Mouse (Mus musculus) yolk sac, embryonic 10.5 days (tissue): ENCODE data around the gene Stx3.

Experiments
- DNase-seq: peaks from one replicate; pipeline ENCODE4 v3.0.0-alpha.2; 2017; ENCODE audit warnings: low spot score

Gene Stx3

GRCm38 (mm10) chr19:11807822-11808221 lies 11.4 kb downstream of the Stx3 start:
- no peak for DNase-seq

DNA sequence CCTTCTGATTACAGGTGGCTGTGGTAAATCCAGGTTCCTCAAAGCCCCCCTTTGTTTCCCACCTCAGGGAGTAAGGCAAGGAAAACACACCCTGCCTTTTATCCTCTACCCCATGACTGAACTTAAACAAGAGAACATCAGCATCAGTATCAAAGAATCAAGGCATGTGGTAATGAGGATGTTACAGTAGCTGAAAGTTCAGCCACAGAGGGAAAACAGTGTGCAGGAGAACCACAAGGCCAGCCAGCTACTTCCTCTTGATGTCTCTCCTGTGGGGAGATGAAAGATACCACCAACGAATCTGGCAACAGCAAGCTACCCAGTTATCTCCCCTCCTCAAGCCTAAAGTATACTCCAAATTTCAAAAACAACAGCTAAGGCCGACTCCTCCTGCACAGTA lies 12.0 kb downstream of the Stx3 start:
- DNase-seq = no peak

DNA sequence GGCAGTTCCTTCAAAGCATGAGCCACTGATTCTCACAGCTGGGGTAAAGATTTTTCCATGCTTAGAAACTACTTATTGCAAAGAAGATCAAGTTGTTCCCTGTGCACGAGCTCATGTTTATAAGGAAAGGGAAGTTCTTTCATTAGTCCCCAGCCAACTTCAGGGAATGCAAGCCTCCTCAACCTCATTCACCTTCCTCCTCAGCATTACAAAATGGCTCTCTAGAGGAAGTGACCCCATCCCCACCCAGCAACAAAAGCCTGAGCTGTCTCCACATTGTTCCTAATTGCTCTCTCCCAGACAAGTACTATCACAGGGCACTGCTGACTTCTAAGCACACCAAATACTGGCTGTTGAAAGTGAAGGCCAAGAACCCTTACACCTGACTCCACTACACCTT lies 14.8 kb downstream of the Stx3 start:
- no peak for DNase-seq

DNA sequence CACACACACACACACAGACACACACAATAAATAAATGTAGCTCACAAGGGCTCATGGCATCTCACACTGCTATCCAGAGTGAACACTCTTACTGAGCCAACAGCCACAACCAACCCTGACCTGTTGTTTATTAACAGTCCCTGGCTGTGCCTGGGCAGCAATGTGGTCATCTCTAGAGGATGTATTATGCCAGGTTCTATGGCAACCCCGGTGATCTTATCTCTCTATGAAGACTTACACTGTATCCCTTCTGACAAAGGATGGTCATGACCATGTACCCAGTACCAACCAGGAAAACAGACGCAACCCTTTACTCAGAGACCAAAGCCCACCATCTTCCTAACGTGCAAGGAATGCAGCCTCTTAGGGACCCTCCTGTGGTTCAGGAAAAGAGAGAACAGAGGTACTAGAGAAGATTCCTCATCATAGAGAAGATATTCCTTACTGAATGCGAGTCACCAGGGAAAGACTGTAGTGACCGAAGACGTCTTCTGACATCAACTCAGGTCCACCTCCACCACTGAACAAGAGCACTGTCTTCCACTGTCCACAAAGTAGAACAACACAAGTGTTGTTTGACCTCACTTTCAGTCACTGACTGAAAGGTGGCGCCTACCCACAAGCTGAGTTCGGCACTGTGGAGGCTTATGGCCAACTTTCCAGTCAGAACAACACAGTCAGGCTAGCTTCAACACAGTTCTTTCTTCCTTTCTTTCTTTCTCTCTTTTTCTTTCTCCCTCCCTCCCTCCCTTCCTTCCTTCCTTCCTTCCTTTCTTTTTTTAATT lies 18.5 kb downstream of the Stx3 start:
- DNase-seq = no peak

- no peak for DNase-seq
Measured at GRCm38 (mm10) chr19:11794447-11794846, 24.8 kb downstream of the Stx3 start.

- DNase-seq = no peak
Measured at GRCm38 (mm10) chr19:11793741-11794359, 25.4 kb downstream of the Stx3 start.

DNA sequence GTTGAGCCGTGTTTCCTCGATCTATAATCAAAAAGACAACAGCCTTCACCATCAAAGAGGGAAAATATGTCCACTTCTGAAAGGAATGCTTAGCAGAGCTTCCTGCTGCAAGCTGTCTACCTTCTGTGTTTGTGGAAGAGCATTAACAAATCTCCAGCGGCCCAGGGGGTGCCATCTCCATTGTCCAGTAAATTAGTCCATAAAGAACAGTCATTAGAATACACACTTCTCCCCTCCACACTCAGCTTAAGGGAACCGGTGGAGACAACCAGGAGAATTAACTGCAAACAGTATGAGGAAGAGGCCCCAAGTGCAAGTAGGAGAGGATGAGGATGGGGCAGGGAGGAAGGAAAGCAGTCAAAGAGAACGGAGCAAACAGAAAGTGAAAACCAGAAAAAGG lies 27.4 kb downstream of the Stx3 start:
- DNase-seq = no peak

DNA sequence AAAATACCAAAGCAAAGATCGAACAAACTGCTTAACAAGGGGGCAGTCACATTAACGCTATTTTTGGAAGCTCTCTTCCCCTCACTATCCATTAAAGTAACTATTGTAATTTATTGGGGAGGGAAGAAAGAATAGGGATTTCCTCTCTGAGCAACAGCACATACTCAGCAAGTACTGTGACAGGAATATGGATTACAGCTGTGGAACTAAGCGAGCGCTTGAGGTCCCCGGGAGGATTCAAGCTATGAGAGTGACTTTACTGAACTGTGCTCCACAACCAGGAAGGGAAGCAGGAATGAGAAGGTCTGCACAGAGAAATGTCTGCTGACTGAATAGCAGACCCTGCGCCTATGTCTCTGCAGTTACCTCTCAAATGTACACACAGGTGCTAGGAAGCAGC lies 30.3 kb downstream of the Stx3 start:
- DNase-seq = no peak

GRCm38 (mm10) chr19:11787826-11788225 lies 31.4 kb downstream of the Stx3 start:
- DNase-seq = no peak

DNA sequence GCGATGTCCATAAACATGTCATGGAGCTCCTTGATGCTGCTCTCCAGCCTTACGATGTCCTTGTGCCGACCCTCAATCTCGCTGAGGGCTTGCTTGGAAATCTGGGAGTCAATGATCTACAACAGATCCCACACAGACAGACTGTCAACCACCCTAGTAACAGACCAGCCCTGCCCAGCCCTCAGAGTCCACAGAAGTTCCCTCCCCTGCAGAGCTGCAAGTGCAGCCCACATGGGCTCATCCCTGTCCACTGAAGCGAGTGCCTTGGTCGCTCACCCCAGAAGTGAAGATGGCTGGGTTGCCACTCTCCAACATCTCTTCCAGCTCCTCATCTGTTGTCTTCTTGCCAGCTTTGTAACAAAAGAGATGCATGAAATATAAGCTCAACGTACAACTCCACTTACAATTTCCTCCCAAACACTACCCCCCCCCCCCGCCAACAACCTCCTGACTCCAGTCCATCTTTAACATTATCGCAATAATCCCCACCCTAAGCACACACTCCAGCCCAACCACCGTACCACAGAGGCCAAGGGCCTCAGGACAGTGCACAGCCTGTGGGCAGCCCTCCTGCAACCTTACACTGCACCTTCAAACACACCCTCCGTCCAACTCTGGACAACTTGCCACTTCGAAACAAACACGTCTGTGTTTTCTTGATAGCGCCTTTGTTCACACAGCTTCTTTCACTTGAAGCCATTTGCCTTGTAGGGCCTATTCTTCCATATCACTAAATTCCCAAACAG lies 33.6 kb downstream of the Stx3 start:
- no peak for DNase-seq

DNA sequence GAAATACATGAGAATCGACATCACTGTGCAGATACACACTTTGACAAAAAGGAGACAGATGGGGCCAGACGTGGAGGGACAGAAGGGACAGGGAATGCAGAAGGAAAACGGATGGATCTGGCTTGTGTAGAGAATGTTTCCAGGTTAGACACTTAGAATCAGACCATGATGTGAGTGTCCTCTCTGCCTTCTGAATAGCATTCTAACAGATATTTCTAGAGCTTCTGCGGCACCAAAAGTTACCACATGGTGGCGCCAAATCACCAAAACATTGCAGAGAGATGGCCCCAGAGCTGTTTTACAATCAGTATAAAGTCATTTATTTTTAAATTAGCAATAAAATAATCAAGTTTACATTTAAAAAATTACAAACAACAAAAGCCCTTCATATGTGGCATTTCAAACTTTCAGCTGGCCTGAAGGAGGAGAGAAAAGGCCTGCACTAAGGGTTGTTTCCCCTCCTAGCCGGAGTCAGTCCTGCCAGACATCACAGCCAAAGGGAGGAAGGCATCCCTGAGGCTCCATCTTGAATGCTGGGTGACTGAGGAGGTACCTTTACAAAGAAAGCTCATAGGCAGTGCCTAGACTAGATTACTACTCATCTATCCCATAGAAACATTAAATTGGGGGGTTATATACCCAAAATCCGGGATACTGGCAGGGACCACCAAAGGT lies 41.9 kb downstream of the Stx3 start:
- DNase-seq = peak; percentile 44

DNA sequence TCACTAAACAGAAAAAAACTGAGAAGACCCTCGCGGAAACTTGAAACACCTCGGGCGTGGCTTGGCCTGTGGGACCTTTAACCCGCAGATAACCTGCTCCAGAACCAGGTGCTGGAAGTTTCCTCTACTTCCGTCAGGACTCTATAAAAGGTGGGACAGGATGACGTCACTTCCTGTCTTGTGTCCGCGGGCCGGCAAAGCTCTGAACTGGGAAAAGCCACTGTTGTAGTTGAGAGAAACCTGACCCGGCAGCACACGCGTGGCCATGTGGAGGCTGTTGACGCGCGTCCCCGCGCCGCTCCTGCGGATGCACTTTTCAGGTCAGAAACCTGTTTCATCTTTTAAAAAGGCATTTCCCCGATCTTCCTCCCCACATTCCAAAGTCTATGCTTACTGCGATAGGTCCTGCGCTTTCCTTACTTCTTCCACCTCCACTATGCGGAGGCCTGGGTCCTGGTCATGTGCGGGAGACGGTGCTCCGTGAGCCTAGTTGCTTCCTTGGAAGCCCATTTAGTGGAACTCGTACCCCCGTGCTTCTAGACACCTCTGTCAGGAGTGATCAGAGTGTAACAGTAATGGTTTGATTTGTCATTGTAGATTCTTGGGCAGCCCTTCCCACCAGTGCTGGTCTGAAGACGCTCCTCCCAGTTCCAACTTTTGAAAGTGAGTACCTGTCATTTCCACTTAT lies 48.9 kb downstream of the Stx3 start, which contains the start of gene Mrpl16:
Gene Mrpl16, plus strand, starts transcription at position 187 of the 688 bp plus-strand sequence.
- DNase-seq = peak; percentile 90

DNA sequence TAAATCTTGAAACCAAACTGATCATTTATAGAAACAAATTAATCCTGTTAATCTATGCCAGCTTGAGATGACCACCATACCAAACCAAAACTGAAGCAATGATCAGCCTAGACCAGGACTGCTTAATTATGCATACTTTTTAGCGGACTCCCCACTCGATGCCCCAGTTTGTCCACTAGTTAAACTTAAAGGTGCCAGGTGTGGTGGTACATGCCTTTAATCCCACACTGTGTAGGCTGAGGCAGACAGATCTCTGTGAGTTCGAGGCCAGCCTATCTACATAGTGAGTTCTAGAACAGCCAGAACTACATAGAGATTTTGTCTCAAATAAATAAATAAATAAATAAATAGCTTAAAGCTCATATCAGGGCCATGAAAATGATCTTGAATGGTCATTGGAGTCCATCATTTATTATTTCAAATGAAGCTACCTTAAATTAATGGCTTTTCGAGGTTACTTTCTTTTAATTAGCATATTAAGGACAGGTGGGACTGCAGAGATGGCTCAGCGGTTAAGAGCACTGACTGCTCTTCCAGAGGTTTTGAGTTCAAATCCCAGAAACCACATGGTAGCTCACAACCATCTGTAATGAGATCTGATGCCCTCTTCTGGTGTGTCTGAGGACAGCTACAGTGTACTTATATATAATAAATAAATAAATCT lies 49.8 kb downstream of the Stx3 start:
- no peak for DNase-seq

DNA sequence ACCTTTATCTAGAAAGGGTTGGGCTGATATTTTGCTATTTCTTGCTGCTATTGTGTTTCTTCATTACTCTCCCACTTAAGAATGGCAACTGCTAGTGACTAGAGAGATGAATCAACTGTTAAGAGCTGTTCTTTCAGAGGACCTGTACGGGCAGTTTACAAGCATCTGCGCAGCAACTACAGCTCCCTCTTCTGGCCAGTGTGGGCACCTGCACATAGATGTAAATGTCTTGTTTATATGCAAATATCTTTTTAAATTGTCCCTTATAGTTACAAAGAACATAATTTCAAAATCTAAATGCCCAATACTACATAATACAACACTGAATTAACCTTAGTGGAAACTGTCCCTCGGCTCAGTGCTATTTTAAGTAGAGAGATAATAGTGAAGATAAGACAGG lies 51.0 kb downstream of the Stx3 start:
- no peak for DNase-seq

DNA sequence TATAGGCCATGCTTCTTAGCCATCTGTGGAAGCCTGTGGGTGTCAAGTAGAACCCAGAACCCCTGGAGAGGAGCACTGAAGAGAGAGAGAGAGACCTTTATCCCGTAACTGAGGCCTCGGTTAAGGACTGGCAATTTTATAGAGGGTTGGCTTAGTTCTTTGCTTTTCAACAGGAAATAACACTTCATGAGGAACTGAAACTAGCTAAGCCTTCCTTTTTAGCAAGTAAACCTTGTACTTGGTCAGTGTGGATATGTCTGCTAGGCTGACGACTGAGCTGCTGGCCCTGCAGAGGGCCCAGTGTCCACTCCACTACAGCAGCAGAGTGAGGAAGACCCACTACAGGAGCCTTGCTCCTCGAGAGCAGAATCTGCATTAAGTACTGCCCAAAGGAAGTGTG lies 52.8 kb downstream of the Stx3 start:
- DNase-seq = no peak

- DNase-seq = no peak
Measured at GRCm38 (mm10) chr19:11765059-11765458, 54.1 kb downstream of the Stx3 start.

GRCm38 (mm10) chr19:11747298-11747697 lies 71.9 kb downstream of the Stx3 start, which contains the start of gene Gif:
Gene Gif, plus strand, starts transcription at chr19:11747554.
- no peak for DNase-seq

DNA sequence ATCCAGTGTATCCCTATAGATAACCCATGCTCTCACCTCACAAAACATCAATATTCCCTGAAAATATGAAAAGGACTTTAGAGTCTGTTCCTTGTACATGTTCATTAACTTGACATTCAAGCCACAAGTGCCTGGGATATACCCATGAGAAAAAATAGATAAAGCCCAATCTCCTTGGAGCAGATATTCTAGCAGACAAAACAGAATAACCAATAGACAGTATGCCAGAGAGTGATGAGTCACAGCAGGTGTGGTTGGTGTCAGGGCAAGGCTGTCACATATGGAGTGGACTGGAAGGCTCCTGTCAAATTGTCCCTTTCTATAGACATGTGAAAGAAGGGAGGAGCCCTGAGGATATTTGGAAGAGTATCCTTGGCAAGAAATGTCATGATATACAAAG lies 73.5 kb downstream of the Stx3 start:
- DNase-seq = no peak

DNA sequence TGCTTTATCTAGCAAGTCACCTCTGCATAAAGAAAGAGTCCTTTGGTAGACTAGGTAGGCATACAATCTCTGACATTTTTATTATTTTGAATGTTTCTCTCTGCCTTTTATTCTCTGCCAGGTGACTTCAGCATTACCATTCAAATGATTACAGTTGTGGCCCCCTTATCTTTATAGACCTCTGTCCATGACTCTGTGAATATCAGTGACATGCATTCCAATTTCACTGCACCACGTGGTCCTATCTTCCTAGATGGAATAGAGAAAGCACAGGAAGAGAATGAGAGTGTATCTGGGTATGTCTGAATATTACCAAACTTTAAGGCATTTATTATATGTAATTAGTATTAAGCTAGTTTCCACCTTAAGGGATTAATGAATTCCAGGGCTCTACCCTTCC lies 82.7 kb downstream of the Stx3 start:
- no peak for DNase-seq

GRCm38 (mm10) chr19:11730278-11730677 lies 88.9 kb downstream of the Stx3 start:
- no peak for DNase-seq

GRCm38 (mm10) chr19:11727304-11727703 lies 91.9 kb downstream of the Stx3 start:
- no peak for DNase-seq
